Mouse (Mus musculus) activated CD4-positive, CD25-positive, alpha-beta regulatory T cell, adult 4 months (primary cell): ENCODE measurements around the gene Vmn1r107. TPM values are rescaled to one million over a fixed set of nuclear protein-coding genes. Genes with fewer than 3 reads are reported as not detected.
"Not testable (repeated sequence)": the region's sequence is repeated elsewhere in the genome, so short reads cannot be mapped to it uniquely, and the experiment has no call there.

Experiments
- ATAC-seq: one replicate; pipeline ENCODE4 v1.8.0; 2017
- polyA plus RNA-seq, 2 experiments: library from polyadenylated mRNA; unstranded; fragments of 100-300 nt; shearing (Covaris generic); gene quantifications; one replicate each; pipeline ENCODE4 v1.2.1; 2017

Gene Vmn1r107
- polyA plus RNA-seq, result not detected

DNA sequence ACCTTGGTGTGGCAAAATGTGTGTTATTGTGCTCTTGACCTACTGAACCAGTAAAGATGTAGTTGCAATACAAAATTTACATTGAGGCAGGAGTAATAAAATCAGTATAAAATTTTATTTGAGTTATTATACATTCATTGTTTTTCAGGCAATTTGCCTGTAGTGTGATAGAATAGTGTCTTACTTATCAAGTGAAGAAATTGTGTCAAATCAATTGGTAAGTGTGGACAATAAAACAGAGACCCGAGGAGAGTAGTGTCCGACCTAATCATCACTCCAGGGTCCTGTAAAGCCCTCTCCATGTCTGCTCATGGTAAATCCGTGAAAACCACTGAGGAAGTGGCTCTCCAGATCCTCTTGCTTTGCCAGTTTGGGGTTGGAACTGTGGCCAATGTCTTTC lies at the start of gene Vmn1r107:
Vmn1r107 (plus strand) TSS at position 301 of the 400 bp plus-strand sequence.
- ATAC-seq, result not testable (repeated sequence)

GRCm38 (mm10) chr7:20703116-20703515 lies 34.4 kb downstream of the Vmn1r107 start, which contains the start of gene Vmn1r111:
Gene Vmn1r111 (minus strand): TSS chr7:20703216.
- not testable (repeated sequence) for ATAC-seq

Other genes with a start within 250 kb of the Vmn1r107 start
- gene Vmn1r101, start 226.3 kb upstream of the Vmn1r107 start, polyA plus RNA-seq, result not detected
- gene Gm10670, start 194.0 kb upstream of the Vmn1r107 start, polyA plus RNA-seq, result not detected
- not detected for gene Vmn1r103, start 158.4 kb upstream of the Vmn1r107 start, polyA plus RNA-seq
- not detected for gene Vmn1r104, start 135.1 kb upstream of the Vmn1r107 start, polyA plus RNA-seq
- gene Gm5726, start 123.2 kb upstream of the Vmn1r107 start, polyA plus RNA-seq, result not detected
- gene Gm4141, start 92.7 kb upstream of the Vmn1r107 start, polyA plus RNA-seq, result not detected
- gene Gm4513, start 69.9 kb upstream of the Vmn1r107 start, polyA plus RNA-seq, result under 1 TPM in 1 of 2 experiments, not detected in 1; 0.28 TPM
- not detected for gene Vmn1r111, start 34.3 kb downstream of the Vmn1r107 start, polyA plus RNA-seq
- not detected for gene Gm10668, start 61.7 kb downstream of the Vmn1r107 start, polyA plus RNA-seq
- gene Vmn1r112, start 102.3 kb downstream of the Vmn1r107 start, polyA plus RNA-seq, result not detected
- gene Vmn1r113, start 118.4 kb downstream of the Vmn1r107 start, polyA plus RNA-seq, result not detected
- gene Vmn1r114, start 143.3 kb downstream of the Vmn1r107 start, polyA plus RNA-seq, result not detected
- gene Vmn1r115, start 176.1 kb downstream of the Vmn1r107 start, polyA plus RNA-seq, result not detected
- gene Vmn1r116, start 203.3 kb downstream of the Vmn1r107 start, polyA plus RNA-seq, result not detected
- not detected for gene Vmn1r117, start 215.2 kb downstream of the Vmn1r107 start, polyA plus RNA-seq
- gene Vmn1r118, start 243.4 kb downstream of the Vmn1r107 start, polyA plus RNA-seq, result not detected